Mouse (Mus musculus): ENCODE measurements around the gene Hus1b. TPM values are rescaled to one million over a fixed set of nuclear protein-coding genes. Genes with fewer than 3 reads are reported as not detected.

The Hus1b gene
- total and polyA plus RNA-seq, 3 experiments = 7.3 to 17.8 (median 9.0) TPM

DNA sequence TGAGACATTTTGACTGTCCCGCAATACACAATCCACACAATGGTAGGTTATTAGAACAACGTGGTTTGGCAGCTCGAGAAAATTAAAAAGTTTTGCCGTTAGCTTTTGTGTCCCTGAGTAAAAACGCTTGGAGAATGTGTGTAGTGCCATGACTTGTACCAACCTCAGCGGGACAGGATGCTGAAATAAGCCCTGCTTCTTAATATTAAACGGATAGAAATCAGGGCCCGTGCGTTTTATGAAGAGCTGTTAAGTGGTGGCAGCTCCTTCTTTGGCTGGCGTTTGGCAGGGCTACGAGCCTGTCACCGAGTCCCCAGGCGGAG lies 37.7 kb upstream of the Hus1b start:
- Histone ChIP-seq H3K4me3 (replicated peaks in 1 of 3; ENCODE audit: low read depth in 2 of 3, low read length in 2 of 3, poor library complexity in 1 of 3) (peak overlapping the region in 2 of 3 experiments; percentile 48 to 50), H3K4me2 (ENCODE audit: insufficient read depth, low read depth, poor library complexity, severe bottlenecking) (peak overlapping the region; percentile 96), H3K9me3 (replicated peaks; ENCODE audit: low read length) (no peaks in the 10 kb centered on the region), H3K27ac (ENCODE audit: insufficient read depth, low read depth) (no peak overlapping the region), H3K79me2 (replicated peaks; ENCODE audit: control insufficient read depth, extremely low read depth, insufficient read depth, poor library complexity, severe bottlenecking) (no peaks in the 10 kb centered on the region), H3K4me1 (ENCODE audit: control insufficient read depth in 1 of 2, insufficient read depth in 2 of 2) (peaks cover 6 to 30% of the 10 kb centered on the region in 2 experiments), H3K36me3 (replicated peaks in 1 of 2; ENCODE audit: control insufficient read depth in 1 of 2, insufficient read depth in 1 of 2, low read length in 1 of 2) (no peaks in the 10 kb centered on the region), H3K9ac (ENCODE audit: insufficient read depth, low read depth) (peak overlapping the region; percentile 24), H3K27me3 (replicated peaks) (no peaks in the 10 kb centered on the region)
- dilution Hi-C loops (cut with MboI; ENCODE audit: extremely low pct_ligation_motif_present, extremely low pct_unique_long_range_greater_than_20kb, low sequenced_read_pairs) (no loop called here), in situ Hi-C loops (cut with MboI; ENCODE audit: low pct_ligation_motif_present, low pct_unique_long_range_greater_than_20kb, low sequenced_read_pairs) (no loop called here)
- no peak for DNase-seq (ENCODE audit: extremely low read depth)
- TF ChIP-seq TBP (conservative IDR thresholded peaks at IDR 0.05; ENCODE audit: low read depth, low read length) = no peak
- TF ChIP-seq GABPA (IDR thresholded peaks at IDR 0.05; ENCODE audit: insufficient replicate concordance, low read depth, low read length) = no peak
- peak; percentile 68; the same call in 1 of the 2 replicates for TF ChIP-seq CHD1 (IDR thresholded peaks at IDR 0.05; ENCODE audit: low read depth, low read length)
- no peak for TF ChIP-seq USF2 (conservative IDR thresholded peaks at IDR 0.05; ENCODE audit: low read depth, low read length)
- no peak for TF ChIP-seq MAX (IDR thresholded peaks at IDR 0.05; ENCODE audit: low read length)
- no peak for TF ChIP-seq HCFC1 (IDR thresholded peaks at IDR 0.05; ENCODE audit: low read depth, low read length)
- no peak for TF ChIP-seq POLR2AphosphoS2 (IDR thresholded peaks at IDR 0.05; ENCODE audit: low read depth, low read length)
- TF ChIP-seq SIN3A (IDR thresholded peaks at IDR 0.05; ENCODE audit: low read length) = 0 out of 2 replicates have a peak, but pooled peaks have one; percentile 17
- no peak for TF ChIP-seq ZNF384 (IDR thresholded peaks at IDR 0.05; ENCODE audit: low read depth, low read length)
- no peak for TF ChIP-seq SMC3 (IDR thresholded peaks at IDR 0.05; ENCODE audit: low read depth, low read length)

- Histone ChIP-seq H3K27me3 (replicated peaks) (no peaks in the 10 kb centered on the region), H3K27ac (ENCODE audit: insufficient read depth, low read depth) (no peak overlapping the region), H3K4me3 (replicated peaks in 1 of 3; ENCODE audit: low read depth in 2 of 3, low read length in 2 of 3, poor library complexity in 1 of 3) (no peak overlapping the region), H3K4me1 (ENCODE audit: control insufficient read depth in 1 of 2, insufficient read depth in 2 of 2) (peaks cover 7 to 26% of the 10 kb centered on the region in 2 experiments), H3K9ac (ENCODE audit: insufficient read depth, low read depth) (no peak overlapping the region), H3K4me2 (ENCODE audit: insufficient read depth, low read depth, poor library complexity, severe bottlenecking) (no peak overlapping the region), H3K9me3 (replicated peaks; ENCODE audit: low read length) (no peaks in the 10 kb centered on the region), H3K79me2 (replicated peaks; ENCODE audit: control insufficient read depth, extremely low read depth, insufficient read depth, poor library complexity, severe bottlenecking) (no peaks in the 10 kb centered on the region), H3K36me3 (replicated peaks in 1 of 2; ENCODE audit: control insufficient read depth in 1 of 2, insufficient read depth in 1 of 2, low read length in 1 of 2) (no peaks in the 10 kb centered on the region)
- TF ChIP-seq MYC (IDR thresholded peaks at IDR 0.05; ENCODE audit: low read depth, low read length) (peak; percentile 32; the same call in 1 of the 2 replicates), UBTF (IDR thresholded peaks at IDR 0.05; ENCODE audit: low read depth, low read length) (no peak), CTCF (conservative IDR thresholded peaks at IDR 0.05 in 1 of 2, IDR thresholded peaks at IDR 0.05 in 1 of 2; ENCODE audit: low read depth in 2 of 2, low read length in 2 of 2) (peak; percentile 84 to 86), BHLHE40 (IDR thresholded peaks at IDR 0.05; ENCODE audit: low read depth, low read length) (no peak), CHD2 (IDR thresholded peaks at IDR 0.05; ENCODE audit: low read length) (no peak), POLR2AphosphoS2 (IDR thresholded peaks at IDR 0.05; ENCODE audit: low read depth, low read length) (no peak), ZC3H11A (IDR thresholded peaks at IDR 0.05; ENCODE audit: low read depth, low read length) (0 out of 2 replicates have a peak, but pooled peaks have one; percentile 13), IRF4 (IDR thresholded peaks at IDR 0.05; ENCODE audit: low read depth, low read length) (peak; percentile 30; the same call in 1 of the 2 replicates), TCF12 (IDR thresholded peaks at IDR 0.05; ENCODE audit: low read depth, low read length) (peak; percentile 35; the same call in 1 of the 2 replicates), SMC3 (IDR thresholded peaks at IDR 0.05; ENCODE audit: low read depth, low read length) (peak; percentile 84), GABPA (IDR thresholded peaks at IDR 0.05; ENCODE audit: insufficient replicate concordance, low read depth, low read length) (no peak), NRF1 (IDR thresholded peaks at IDR 0.05; ENCODE audit: low read depth, low read length) (peak; percentile 36; the same call in 1 of the 2 replicates), TBP (conservative IDR thresholded peaks at IDR 0.05; ENCODE audit: low read depth, low read length) (no peak), ELF1 (IDR thresholded peaks at IDR 0.05; ENCODE audit: low read depth, low read length) (no peak), NELFE (IDR thresholded peaks at IDR 0.05; ENCODE audit: low read depth, low read length) (no peak), ETS1 (conservative IDR thresholded peaks at IDR 0.05; ENCODE audit: low read depth, low read length) (no peak), RAD21 (IDR thresholded peaks at IDR 0.05; ENCODE audit: low read depth, low read length) (peak; percentile 74), USF2 (conservative IDR thresholded peaks at IDR 0.05; ENCODE audit: low read depth, low read length) (no peak), MAZ (IDR thresholded peaks at IDR 0.05; ENCODE audit: low read depth, low read length) (0 out of 2 replicates have a peak, but pooled peaks have one; percentile 38)
- dilution Hi-C loops (cut with MboI; ENCODE audit: extremely low pct_ligation_motif_present, extremely low pct_unique_long_range_greater_than_20kb, low sequenced_read_pairs) (no loop called here), in situ Hi-C loops (cut with MboI; ENCODE audit: low pct_ligation_motif_present, low pct_unique_long_range_greater_than_20kb, low sequenced_read_pairs) (no loop called here)
- peak; percentile 66 for DNase-seq (ENCODE audit: extremely low read depth)
Measured at GRCm38 (mm10) chr13:30981666-30982065, 34.1 kb upstream of the Hus1b start.
